Mouse (Mus musculus) erythroblast, embryonic 14.5 days (primary cell): ENCODE results near the gene Myof. TPM values are rescaled to one million over a fixed set of nuclear protein-coding genes. Genes with fewer than 3 reads are reported as not detected.

Experiments
- H3K27me3 ChIP-seq: 2 replicates; pipeline ENCODE4 v1.6.1; 2012; ENCODE audit warnings: inconsistent platforms; ENCODE audit not compliant: control insufficient read depth
- H3K36me3 ChIP-seq: 2 replicates; pipeline ENCODE4 v1.6.1; 2012; ENCODE audit warnings: mild to moderate bottlenecking, inconsistent platforms; ENCODE audit not compliant: control insufficient read depth
- H3K4me1 ChIP-seq: 2 replicates; pipeline ENCODE4 v1.6.1; 2012; ENCODE audit warnings: inconsistent platforms; ENCODE audit not compliant: control insufficient read depth
- H3K4me3 ChIP-seq: replicated peaks from 2 replicates; pipeline ENCODE3; 2012; ENCODE audit warnings: moderate library complexity, mild to moderate bottlenecking, inconsistent platforms
- H3K9me3 ChIP-seq: 2 replicates; pipeline ENCODE4 v1.6.1; 2012; ENCODE audit warnings: low read length, inconsistent platforms, mixed read lengths; ENCODE audit not compliant: control insufficient read depth
- GATA1 ChIP-seq: IDR thresholded peaks from 2 replicates; pipeline ENCODE4 v1.6.1; 2012; ENCODE audit warnings: low read length, inconsistent platforms, mixed read lengths
- TAL1 ChIP-seq: IDR thresholded peaks from 3 replicates; pipeline ENCODE4 v1.6.1; 2012; ENCODE audit warnings: low read length, inconsistent platforms, mixed read lengths
- polyA plus RNA-seq: library from polyadenylated mRNA; stranded (reverse); fragments of >175 nt; gene quantifications from 2 replicates; pipeline ENCODE4 v1.2.3, GENCODE M21; 2012

Myof gene
- polyA plus RNA-seq, 1 experiment, result not detected

GRCm38 (mm10) chr19:37877511-37878167, 165.7 kb downstream of the Myof start:
- Histone ChIP-seq H3K4me1 (peaks cover 9% of the 10 kb centered on the region), H3K4me3 (no peak overlapping the region), H3K36me3 (no peaks in the 10 kb centered on the region), H3K9me3 (no peaks in the 10 kb centered on the region), H3K27me3 (peaks cover 43% of the 10 kb centered on the region)
- TF ChIP-seq TAL1 (no peak), GATA1 (no peak)

- Histone ChIP-seq H3K4me1 (peaks cover 9% of the 10 kb centered on the region), H3K36me3 (no peaks in the 10 kb centered on the region), H3K4me3 (no peak overlapping the region), H3K27me3 (peaks cover 43% of the 10 kb centered on the region), H3K9me3 (no peaks in the 10 kb centered on the region)
- no peak for TF ChIP-seq TAL1
Observed at GRCm38 (mm10) chr19:37876605-37877245, 166.7 kb downstream of the Myof start.

GRCm38 (mm10) chr19:37873499-37873898, 169.9 kb downstream of the Myof start:
- no peaks in the 10 kb centered on the region for H3K36me3 ChIP-seq
- no peak overlapping the region for H3K4me3 ChIP-seq

GRCm38 (mm10) chr19:37867592-37867991, 175.8 kb downstream of the Myof start:
- no peak for TF ChIP-seq TAL1
- no peak for TF ChIP-seq GATA1
- Histone ChIP-seq H3K4me3 (no peak overlapping the region), H3K9me3 (no peaks in the 10 kb centered on the region), H3K4me1 (no peaks in the 10 kb centered on the region), H3K36me3 (no peaks in the 10 kb centered on the region), H3K27me3 (no peaks in the 10 kb centered on the region)

More at GRCm38 (mm10) chr19:37873499-37873898, 169.9 kb downstream of the Myof start:
- H3K9me3 ChIP-seq, result no peaks in the 10 kb centered on the region
- H3K27me3 ChIP-seq, result peaks cover 21% of the 10 kb centered on the region
- peaks cover 9% of the 10 kb centered on the region for H3K4me1 ChIP-seq
- TF ChIP-seq GATA1, result no peak
- TF ChIP-seq TAL1, result no peak

GRCm38 (mm10) chr19:37866994-37867393, 176.4 kb downstream of the Myof start:
- no peaks in the 10 kb centered on the region for H3K4me1 ChIP-seq
- no peak overlapping the region for H3K4me3 ChIP-seq
- no peaks in the 10 kb centered on the region for H3K36me3 ChIP-seq
- H3K9me3 ChIP-seq, result no peaks in the 10 kb centered on the region
- TF ChIP-seq GATA1 (no peak), TAL1 (no peak)
- no peaks in the 10 kb centered on the region for H3K27me3 ChIP-seq

GRCm38 (mm10) chr19:37861171-37861570, 182.2 kb downstream of the Myof start:
- Histone ChIP-seq H3K4me3 (no peak overlapping the region), H3K4me1 (no peaks in the 10 kb centered on the region), H3K9me3 (no peaks in the 10 kb centered on the region), H3K27me3 (no peaks in the 10 kb centered on the region), H3K36me3 (no peaks in the 10 kb centered on the region)
- TF ChIP-seq TAL1 (no peak), GATA1 (no peak)

- TF ChIP-seq GATA1, result no peak
- TF ChIP-seq TAL1, result no peak
- Histone ChIP-seq H3K36me3 (no peaks in the 10 kb centered on the region), H3K4me1 (no peaks in the 10 kb centered on the region), H3K27me3 (no peaks in the 10 kb centered on the region), H3K4me3 (no peak overlapping the region), H3K9me3 (no peaks in the 10 kb centered on the region)
Observed at GRCm38 (mm10) chr19:37860267-37860666, 183.1 kb downstream of the Myof start.

- no peaks in the 10 kb centered on the region for H3K4me1 ChIP-seq
- no peak overlapping the region for H3K4me3 ChIP-seq
- no peaks in the 10 kb centered on the region for H3K27me3 ChIP-seq
- H3K9me3 ChIP-seq, result no peaks in the 10 kb centered on the region
- TF ChIP-seq TAL1 (no peak), GATA1 (no peak)
- H3K36me3 ChIP-seq, result no peaks in the 10 kb centered on the region
Observed at GRCm38 (mm10) chr19:37858406-37859081, 184.8 kb downstream of the Myof start.

- no peaks in the 10 kb centered on the region for H3K36me3 ChIP-seq
- no peaks in the 10 kb centered on the region for H3K9me3 ChIP-seq
- no peaks in the 10 kb centered on the region for H3K27me3 ChIP-seq
- no peaks in the 10 kb centered on the region for H3K4me1 ChIP-seq
- no peak overlapping the region for H3K4me3 ChIP-seq
- TF ChIP-seq TAL1, result no peak
- TF ChIP-seq GATA1, result no peak
Observed at GRCm38 (mm10) chr19:37852056-37852455, 191.3 kb downstream of the Myof start.
